In genomic region chr2:166661971-166662370, GRCm38 (mm10) we compare ENCODE assay signal across 11 mouse cellular contexts. TPM values are rescaled to one million over a fixed set of nuclear protein-coding genes. Genes with fewer than 3 reads are reported as not detected.
DNase-seq lines count a peak whose midpoint lies in the region; ATAC-seq lines count a peak whose summit lies in the region.
"Had no signal": no experiment of that assay in that cellular context is flagged by ENCODE, and none has a peak within 500 bp of the region (broad histone marks: within the 10 kb centered on the region; RNA-seq: fewer than 3 reads in every experiment).

No protein-coding gene starts in this region.

- peaks cover 29% of the 10 kb centered on the region for H3K4me1 ChIP-seq in forebrain, embryonic 14.5 days (ENCODE audit: control insufficient read depth, insufficient read depth, low read length)
- H3K4me1 ChIP-seq in limb, embryonic 13.5 days, result peaks cover 37% of the 10 kb centered on the region

- H3K36me3 ChIP-seq in forebrain, embryonic 14.5 days (ENCODE audit: control insufficient read depth, insufficient read depth, low read length), result no peaks in the 10 kb centered on the region
- H3K36me3 ChIP-seq in limb, embryonic 13.5 days, result no peaks in the 10 kb centered on the region

- no peak overlapping the region for H3K9ac ChIP-seq in forebrain, embryonic 14.5 days (ENCODE audit: low read length)
- no peak overlapping the region for H3K9ac ChIP-seq in limb, embryonic 13.5 days
- H3K9ac ChIP-seq: lung, embryonic 14.5 days had no signal

- H3K9me3 ChIP-seq in forebrain, embryonic 14.5 days (replicated peaks; ENCODE audit: control insufficient read depth, low read length), result no peaks in the 10 kb centered on the region
- no peaks in the 10 kb centered on the region for H3K9me3 ChIP-seq in limb, embryonic 13.5 days

- no peaks in the 10 kb centered on the region for H3K27me3 ChIP-seq in forebrain, embryonic 14.5 days (replicated peaks; ENCODE audit: control insufficient read depth, insufficient read depth, low read length)
- no peaks in the 10 kb centered on the region for H3K27me3 ChIP-seq in limb, embryonic 13.5 days

- WGBS in forebrain, embryonic 14.5 days, result 62% methylated on average over 3 of the region's 3 CpGs
- 50% methylated on average over 3 of the region's 3 CpGs for WGBS in limb, embryonic 13.5 days

- ATAC-seq in forebrain, embryonic 14.5 days, result 0 out of 2 replicates have a peak, but pooled peaks have one; percentile 15
- no peak for ATAC-seq in limb, embryonic 13.5 days (ENCODE audit: low FRiP score, low read depth)
- ATAC-seq: inflammation-experienced regulatory T-cells, adult 6 months had no signal

- H3K4me2 ChIP-seq in forebrain, embryonic 14.5 days (ENCODE audit: low read length), result no peak overlapping the region
- no peak overlapping the region for H3K4me2 ChIP-seq in limb, embryonic 13.5 days (replicated peaks)
- H3K4me2 ChIP-seq: lung, embryonic 14.5 days had no signal

- H3K4me3 ChIP-seq in forebrain, embryonic 14.5 days (ENCODE audit: low read depth, low read length), result no peak overlapping the region
- H3K4me3 ChIP-seq in limb, embryonic 13.5 days, result no peak overlapping the region

- DNase-seq in brain, adult 2 months (ENCODE audit: low read depth, low spot score), result peak; percentile 84
- DNase-seq in cerebellum, adult 18-20 months, result peak; percentile 30 to 62
- DNase-seq in forebrain, embryonic 14.5 days (ENCODE audit: low spot score), result no peak
- no peak for DNase-seq in kidney, adult 18-20 months
- DNase-seq in heart, postnatal 25 days (ENCODE audit: low spot score), result no peak
- DNase-seq in right cerebral cortex, postnatal 14 days, result no peak
- DNase-seq: adrenal gland, postnatal 36 days; lung, embryonic 14.5 days; thymus, postnatal 4 days had no signal

- H3K27ac ChIP-seq in forebrain, embryonic 14.5 days (ENCODE audit: low read depth, low read length), result peak overlapping the region; percentile 40; the same call in 1 of the 2 replicates
- H3K27ac ChIP-seq in limb, embryonic 13.5 days, result peak overlapping the region; percentile 28; the same call in 1 of the 2 replicates

- intact Hi-C loops in heart, postnatal 25 days (cut with DNase I), result no loop called here

RNA-seq across cellular contexts. Expression of gene Prex1, which starts 51.7 kb away (rescaled TPM):
- polyA plus RNA-seq in forebrain, embryonic 14.5 days (2014; fragmentation: Nextera tagmentation; extraction: Ambion mirVana), result 28.4 and 34.4 TPM in 2 replicates
- polyA plus RNA-seq in limb, embryonic 13.5 days (2015; fragmentation: Nextera tagmentation; extraction: Ambion mirVana), result 18.8 and 19.4 TPM in 2 replicates
- total RNA-seq in heart, postnatal 25 days (2021), result 1 to 10 TPM; 5.9 to 6.6 TPM

Comparison
In these comparisons a context has a peak if more than half of its experiments do, and no peak if none do; other contexts are left out.
1. DNase-seq: peak in brain, adult 2 months (single experiment) and cerebellum, adult 18-20 months (2 of 2); none in forebrain, embryonic 14.5 days (single experiment), kidney, adult 18-20 months (single experiment), heart, postnatal 25 days (single experiment) and right cerebral cortex, postnatal 14 days (single experiment).